Mouse (Mus musculus) B cell, adult 67 days (primary cell): Measurements from ENCODE around the gene Hrc. TPM values are rescaled to one million over a fixed set of nuclear protein-coding genes. Genes with fewer than 3 reads are reported as not detected.

Experiments used
- total RNA-seq, 2 experiments: library from RNA; stranded (reverse); gene quantifications; 4 replicates each; pipeline ENCODE4 v1.2.4; 2023

The Hrc gene
- not detected for total RNA-seq

DNA sequence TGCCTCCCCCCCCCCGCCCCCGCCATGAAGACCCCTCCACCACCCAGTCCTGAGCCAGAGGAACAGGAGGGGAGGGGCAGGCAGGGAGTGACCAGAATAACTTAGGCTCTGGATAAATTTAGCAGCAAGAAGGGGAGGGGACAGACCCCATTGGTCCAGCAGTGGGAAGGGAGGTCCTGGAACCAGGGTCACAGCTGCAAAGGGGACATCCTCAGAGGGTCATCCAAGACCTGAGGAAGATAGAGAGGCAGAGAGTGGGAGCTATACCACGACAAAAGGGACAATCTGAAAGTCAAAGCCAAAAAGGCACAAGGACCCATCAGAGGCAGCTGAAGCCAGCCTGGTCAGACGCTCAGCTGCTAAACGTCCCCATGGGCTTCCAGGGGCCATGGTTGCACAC, at the start of gene Hrc:
TSS of gene Hrc (plus strand) at position 235 of the 400 bp plus-strand sequence.

DNA sequence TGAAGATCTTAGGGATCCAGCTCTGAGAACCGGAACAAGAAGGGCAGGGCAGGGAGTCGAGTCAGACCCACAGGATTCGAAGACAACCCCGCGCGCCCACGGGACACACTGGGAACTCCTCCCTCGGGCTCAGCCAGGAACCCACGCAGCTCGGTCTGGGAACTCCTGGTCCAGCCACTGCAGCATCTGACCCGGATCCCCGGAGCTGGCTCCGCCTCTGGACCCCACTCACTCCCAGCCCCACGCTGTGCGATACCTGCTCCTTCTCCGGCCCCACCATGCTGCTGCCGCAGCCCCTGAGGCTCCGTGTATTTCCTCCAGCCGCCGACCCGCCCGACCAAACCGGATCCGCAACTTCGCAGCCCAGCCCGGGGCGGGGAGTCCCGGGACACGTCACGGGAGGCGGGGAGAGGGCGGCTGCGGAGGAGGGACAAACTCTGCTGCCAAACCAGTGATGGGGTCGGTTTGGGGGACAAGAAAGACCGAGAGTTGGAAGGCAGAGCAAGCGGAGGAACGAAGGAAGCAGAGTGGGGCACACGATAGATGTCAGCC, 1.6 kb upstream of the Hrc start, which contains the start of gene Trpm4:
TSS of gene Trpm4 (minus strand) at position 350 of the 552 bp plus-strand sequence.

DNA sequence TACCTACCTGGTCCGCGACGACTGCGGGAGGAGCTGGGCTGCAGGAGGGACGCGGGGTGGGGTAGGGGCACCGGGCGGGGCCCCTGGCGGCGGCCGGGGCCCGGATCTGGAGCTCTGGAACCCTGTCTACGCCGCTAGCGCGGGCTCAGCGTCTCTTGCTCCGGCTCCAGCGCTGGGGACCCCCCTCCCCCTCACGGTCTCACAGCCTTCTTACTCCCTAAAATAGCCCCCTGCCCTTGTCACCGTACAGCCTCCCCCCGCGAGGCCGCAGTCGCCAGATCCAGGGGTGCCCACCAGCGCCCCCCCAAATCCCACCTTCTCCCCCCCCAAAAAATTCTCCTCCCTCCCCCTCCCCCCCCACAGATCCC, 31.5 kb downstream of the Hrc start, which contains the start of gene Ppfia3:
TSS of gene Ppfia3 (minus strand) at position 368 of the 368 bp plus-strand sequence.

DNA sequence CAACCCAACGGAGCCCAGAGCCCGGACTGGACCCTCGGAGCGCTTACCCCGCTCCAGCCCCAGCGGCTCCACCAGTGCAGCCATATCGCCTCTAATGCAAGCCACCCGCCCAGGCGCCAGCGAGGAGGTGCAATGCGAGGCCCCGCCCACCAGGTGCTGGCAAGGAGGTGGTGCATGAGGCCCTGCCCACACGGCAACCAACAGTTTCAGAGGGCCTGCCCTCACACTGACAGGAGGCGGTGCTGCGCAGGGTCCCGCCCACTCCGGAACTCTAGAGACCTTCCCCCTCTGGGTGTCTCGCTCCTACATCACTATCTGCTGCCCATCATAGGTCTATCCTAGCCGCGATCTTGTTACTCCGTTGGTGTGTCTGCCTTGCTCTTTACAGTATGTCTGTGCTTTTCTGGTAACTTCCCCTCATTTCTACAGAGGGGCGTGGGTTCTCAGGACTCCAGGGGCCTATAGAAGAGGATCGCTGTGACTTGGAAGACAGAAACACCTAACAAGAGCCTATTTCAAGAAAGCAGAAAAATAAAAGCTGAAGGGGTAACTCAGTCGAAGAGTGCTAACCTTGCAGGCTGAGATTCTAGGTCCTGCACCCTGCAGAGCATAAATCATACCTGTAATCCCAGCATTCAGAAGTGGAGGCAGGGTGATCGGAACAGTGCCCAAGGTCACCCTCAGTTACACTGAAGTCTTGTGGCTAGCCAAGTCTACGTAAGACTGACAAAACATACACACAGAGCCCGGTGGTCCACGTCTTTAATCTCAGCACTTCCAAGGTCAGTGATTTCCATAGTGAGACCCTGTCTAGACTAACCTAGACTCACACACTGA, 35.6 kb downstream of the Hrc start, which contains the start of gene Lin7b:
TSS of gene Lin7b (minus strand) at position 109 of the 837 bp plus-strand sequence.

Other genes starting within 250 kb of the Hrc start
- 1 to 10 TPM; 3.6 to 6.8 TPM for gene Rcn3, start 243.1 kb upstream of the Hrc start, total RNA-seq
- gene Fcgrt, start 231.4 kb upstream of the Hrc start, total RNA-seq: 10 to 100 TPM; 29.9 to 39.6 TPM
- gene Rps11, start 210.9 kb upstream of the Hrc start, total RNA-seq: 1,000 to 10,000 TPM; 2,440 to 2,508 TPM
- 1,000 to 10,000 TPM; 4,339 to 4,395 TPM for gene Rpl13a, start 206.5 kb upstream of the Hrc start, total RNA-seq
- gene Gm45713, start 199.1 kb upstream of the Hrc start, total RNA-seq: not detected
- gene Flt3l, start 198.9 kb upstream of the Hrc start, total RNA-seq: 10 to 100 TPM; 77.8 to 83.8 TPM
- gene Pih1d1, start 181.0 kb upstream of the Hrc start, total RNA-seq: 10 to 100 TPM; 40.5 to 51.7 TPM
- 100 to 1,000 TPM; 128 to 137 TPM for gene Aldh16a1, start 180.7 kb upstream of the Hrc start, total RNA-seq
- not detected for gene Slc17a7, start 171.3 kb upstream of the Hrc start, total RNA-seq
- gene Gfy, start 155.7 kb upstream of the Hrc start, total RNA-seq: not detected
- gene Pth2, start 154.3 kb upstream of the Hrc start, total RNA-seq: not detected
- 1 to 10 TPM in 1 of 2 experiments, under 1 TPM in 1; 0.46 to 1.1 TPM for gene Ccdc155, start 130.4 kb upstream of the Hrc start, total RNA-seq
- 1 to 10 TPM in 1 of 2 experiments, under 1 TPM in 1; 0.83 to 2.3 TPM for gene Dkkl1, start 123.1 kb upstream of the Hrc start, total RNA-seq
- not detected for gene Tead2, start 119.5 kb upstream of the Hrc start, total RNA-seq
- 1,000 to 10,000 TPM; 1,836 to 1,886 TPM for gene Cd37, start 96.2 kb upstream of the Hrc start, total RNA-seq
- gene Slc6a16, start 94.2 kb upstream of the Hrc start, total RNA-seq: not detected
- gene Slc6a21, start 57.8 kb upstream of the Hrc start, total RNA-seq: 1 to 10 TPM; 1.1 to 1.9 TPM
- gene Trpm4, start 1.5 kb upstream of the Hrc start, total RNA-seq: 10 to 100 TPM in 1 of 2 experiments, 1 to 10 TPM in 1; 8.6 to 16.3 TPM
- gene Ppfia3, start 31.7 kb downstream of the Hrc start, total RNA-seq: under 1 TPM in 1 of 2 experiments, not detected in 1; 0.17 TPM
- gene Lin7b, start 35.3 kb downstream of the Hrc start, total RNA-seq: 1 to 10 TPM; 1.2 to 1.5 TPM
- gene Snrnp70, start 60.5 kb downstream of the Hrc start, total RNA-seq: 100 to 1,000 TPM; 614 to 615 TPM
- not detected for gene Kcna7, start 70.4 kb downstream of the Hrc start, total RNA-seq
- not detected for gene Ntf5, start 78.4 kb downstream of the Hrc start, total RNA-seq
- not detected for gene Lhb, start 85.5 kb downstream of the Hrc start, total RNA-seq
- gene Gys1, start 99.6 kb downstream of the Hrc start, total RNA-seq: 10 to 100 TPM; 21.3 to 24.4 TPM
- gene Ruvbl2, start 102.8 kb downstream of the Hrc start, total RNA-seq: 10 to 100 TPM; 48.0 to 56.3 TPM
- gene Ftl1, start 124.6 kb downstream of the Hrc start, total RNA-seq: 100 to 1,000 TPM; 609 to 629 TPM
- 100 to 1,000 TPM; 113 to 118 TPM for gene Bax, start 131.6 kb downstream of the Hrc start, total RNA-seq
- not detected for gene Tulp2, start 146.6 kb downstream of the Hrc start, total RNA-seq
- gene Gm45808, start 151.5 kb downstream of the Hrc start, total RNA-seq: 1 to 10 TPM in 1 of 2 experiments, not detected in 1; 3.7 TPM
- gene Dhdh, start 153.5 kb downstream of the Hrc start, total RNA-seq: 1 to 10 TPM; 3.3 to 5.3 TPM
- 10 to 100 TPM; 78.3 to 83.7 TPM for gene Nucb1, start 175.1 kb downstream of the Hrc start, total RNA-seq
- 1,000 to 10,000 TPM in 1 of 2 experiments, 100 to 1,000 TPM in 1; 780 to 1,130 TPM for gene Ppp1r15a, start 191.0 kb downstream of the Hrc start, total RNA-seq
- 1 to 10 TPM; 2.5 to 2.8 TPM for gene Plekha4, start 191.0 kb downstream of the Hrc start, total RNA-seq
- 1 to 10 TPM in 1 of 2 experiments, not detected in 1; 8.0 TPM for gene Hsd17b14, start 219.6 kb downstream of the Hrc start, total RNA-seq
- 10 to 100 TPM; 28.7 to 47.2 TPM for gene Bcat2, start 234.9 kb downstream of the Hrc start, total RNA-seq